Mouse (Mus musculus): ENCODE measurements at regions not wholly inside any gene's neighbourhood (a gene's known extent, or its start where the extent isn't known, plus 50 kb on each side); places are given as distances from the start of the nearest gene placed in this dataset.
A peak's percentile ranks its signal among the peaks of the same experiment; 100 is the strongest.

DNA sequence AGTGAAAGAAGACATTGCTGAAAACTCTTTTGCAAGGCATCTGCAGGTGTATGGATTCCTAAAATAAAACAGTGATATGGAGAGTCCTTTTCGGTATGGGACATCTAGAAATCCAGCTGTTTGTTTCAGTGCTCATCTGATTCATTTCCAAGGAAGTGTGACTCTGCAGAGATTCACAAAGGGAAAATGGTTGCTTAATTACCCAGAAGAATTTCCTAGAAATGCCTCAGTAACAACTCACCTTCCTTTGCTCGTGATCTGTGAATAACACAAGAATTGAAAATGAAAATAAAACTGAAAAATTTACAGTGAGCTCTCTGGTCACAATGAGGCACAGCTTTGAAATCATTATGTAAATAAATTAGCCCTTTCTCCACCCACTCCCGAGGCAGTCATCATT lies 201.3 kb downstream of the Il15 start:
- 52% methylated on average over 3 of the region's 3 CpGs for WGBS
- no peak overlapping the region for H3K4me3 ChIP-seq (replicated peaks; ENCODE audit: insufficient read depth, low read depth, low read length)
- no peaks in the 10 kb centered on the region for H3K4me1 ChIP-seq (ENCODE audit: control insufficient read depth, insufficient read depth, low read length)
- DNase-seq: no peak
- no peak overlapping the region for H3K27ac ChIP-seq (ENCODE audit: insufficient read depth, low read length)
- TF ChIP-seq CTCF (IDR thresholded peaks at IDR 0.05; ENCODE audit: borderline replicate concordance, insufficient read depth, low read depth, low read length): no peak
- no peak for TF ChIP-seq POLR2A (IDR thresholded peaks at IDR 0.05; ENCODE audit: borderline replicate concordance, insufficient read depth, low read length)
- no peaks in the 10 kb centered on the region for H3K27me3 ChIP-seq (ENCODE audit: control insufficient read depth, insufficient read depth, low read length)

DNA sequence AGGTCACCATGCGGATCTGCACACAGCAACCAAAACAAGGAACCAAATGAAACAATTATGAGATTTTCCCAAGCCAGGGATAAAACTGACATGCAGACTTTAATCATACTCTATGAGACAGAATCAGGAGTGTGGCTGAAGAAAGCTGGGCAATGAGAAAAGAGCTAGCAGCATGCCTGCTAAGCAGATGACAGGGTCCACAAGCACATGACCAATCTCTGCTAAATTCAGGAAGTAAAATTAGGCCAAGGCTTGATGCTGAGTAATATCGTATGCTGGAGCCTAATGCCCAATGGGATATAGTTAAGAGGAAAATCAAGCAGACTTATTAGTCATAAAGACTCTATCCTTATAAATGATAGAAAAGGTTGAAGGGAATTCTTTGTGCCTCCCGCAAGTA lies 202.8 kb downstream of the Il15 start:
- Histone ChIP-seq H3K4me3 (replicated peaks; ENCODE audit: insufficient read depth, low read depth, low read length) (no peak overlapping the region), H3K4me1 (ENCODE audit: control insufficient read depth, insufficient read depth, low read length) (no peaks in the 10 kb centered on the region), H3K27ac (ENCODE audit: insufficient read depth, low read length) (no peak overlapping the region), H3K27me3 (ENCODE audit: control insufficient read depth, insufficient read depth, low read length) (no peaks in the 10 kb centered on the region)
- no peak for TF ChIP-seq CTCF (IDR thresholded peaks at IDR 0.05; ENCODE audit: borderline replicate concordance, insufficient read depth, low read depth, low read length)
- no peak for TF ChIP-seq POLR2A (IDR thresholded peaks at IDR 0.05; ENCODE audit: borderline replicate concordance, insufficient read depth, low read length)
- 91% methylated on average over 3 of the region's 3 CpGs for WGBS
- no peak for DNase-seq

DNA sequence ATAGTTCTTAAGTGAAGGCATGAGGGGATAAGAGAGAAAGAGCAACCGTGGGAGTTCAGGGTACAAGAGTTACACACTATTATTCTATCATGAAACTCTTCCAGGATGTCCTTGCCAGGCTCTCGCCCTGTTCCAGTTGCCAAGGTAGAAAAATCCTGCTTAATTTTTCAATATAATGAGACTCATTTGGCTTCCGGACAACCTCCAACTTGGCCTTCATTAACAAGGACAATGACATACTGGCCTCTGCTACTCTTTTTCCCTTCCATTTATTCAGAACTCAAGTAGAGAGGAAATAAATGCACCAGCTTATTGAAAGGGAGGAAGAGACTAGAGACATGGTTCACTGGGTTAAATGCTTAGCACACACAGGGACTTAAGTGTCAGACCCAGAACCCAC lies 206.5 kb downstream of the Il15 start:
- Histone ChIP-seq H3K27ac (ENCODE audit: insufficient read depth, low read length) (no peak overlapping the region), H3K4me1 (ENCODE audit: control insufficient read depth, insufficient read depth, low read length) (no peaks in the 10 kb centered on the region), H3K4me3 (replicated peaks; ENCODE audit: insufficient read depth, low read depth, low read length) (no peak overlapping the region), H3K27me3 (ENCODE audit: control insufficient read depth, insufficient read depth, low read length) (no peaks in the 10 kb centered on the region)
- TF ChIP-seq POLR2A (IDR thresholded peaks at IDR 0.05; ENCODE audit: borderline replicate concordance, insufficient read depth, low read length): no peak
- TF ChIP-seq CTCF (IDR thresholded peaks at IDR 0.05; ENCODE audit: borderline replicate concordance, insufficient read depth, low read depth, low read length): no peak
- DNase-seq: peak in 1 of 2 experiments; percentile 12
- 39% methylated on average over 3 of the region's 3 CpGs for WGBS

GRCm38 (mm10) chr8:82195112-82195511 lies 207.9 kb downstream of the Il15 start:
- no peak for DNase-seq
- H3K27me3 ChIP-seq (ENCODE audit: control insufficient read depth, insufficient read depth, low read length): no peaks in the 10 kb centered on the region
- H3K4me3 ChIP-seq (replicated peaks; ENCODE audit: insufficient read depth, low read depth, low read length): no peak overlapping the region
- 74% methylated on average over 5 of the region's 5 CpGs for WGBS
- no peaks in the 10 kb centered on the region for H3K4me1 ChIP-seq (ENCODE audit: control insufficient read depth, insufficient read depth, low read length)
- TF ChIP-seq POLR2A (IDR thresholded peaks at IDR 0.05; ENCODE audit: borderline replicate concordance, insufficient read depth, low read length): no peak
- TF ChIP-seq CTCF (IDR thresholded peaks at IDR 0.05; ENCODE audit: borderline replicate concordance, insufficient read depth, low read depth, low read length): no peak
- no peak overlapping the region for H3K27ac ChIP-seq (ENCODE audit: insufficient read depth, low read length)

- no peak overlapping the region for H3K4me3 ChIP-seq (replicated peaks; ENCODE audit: insufficient read depth, low read depth, low read length)
- no peak overlapping the region for H3K27ac ChIP-seq (ENCODE audit: insufficient read depth, low read length)
- H3K4me1 ChIP-seq (ENCODE audit: control insufficient read depth, insufficient read depth, low read length): no peaks in the 10 kb centered on the region
- 96% methylated on average over 2 of the region's 2 CpGs for WGBS
- no peak for DNase-seq
- H3K27me3 ChIP-seq (ENCODE audit: control insufficient read depth, insufficient read depth, low read length): no peaks in the 10 kb centered on the region
- TF ChIP-seq POLR2A (IDR thresholded peaks at IDR 0.05; ENCODE audit: borderline replicate concordance, insufficient read depth, low read length): no peak
- no peak for TF ChIP-seq CTCF (IDR thresholded peaks at IDR 0.05; ENCODE audit: borderline replicate concordance, insufficient read depth, low read depth, low read length)
Observed at GRCm38 (mm10) chr8:82191011-82191410, 212.0 kb downstream of the Il15 start.

DNA sequence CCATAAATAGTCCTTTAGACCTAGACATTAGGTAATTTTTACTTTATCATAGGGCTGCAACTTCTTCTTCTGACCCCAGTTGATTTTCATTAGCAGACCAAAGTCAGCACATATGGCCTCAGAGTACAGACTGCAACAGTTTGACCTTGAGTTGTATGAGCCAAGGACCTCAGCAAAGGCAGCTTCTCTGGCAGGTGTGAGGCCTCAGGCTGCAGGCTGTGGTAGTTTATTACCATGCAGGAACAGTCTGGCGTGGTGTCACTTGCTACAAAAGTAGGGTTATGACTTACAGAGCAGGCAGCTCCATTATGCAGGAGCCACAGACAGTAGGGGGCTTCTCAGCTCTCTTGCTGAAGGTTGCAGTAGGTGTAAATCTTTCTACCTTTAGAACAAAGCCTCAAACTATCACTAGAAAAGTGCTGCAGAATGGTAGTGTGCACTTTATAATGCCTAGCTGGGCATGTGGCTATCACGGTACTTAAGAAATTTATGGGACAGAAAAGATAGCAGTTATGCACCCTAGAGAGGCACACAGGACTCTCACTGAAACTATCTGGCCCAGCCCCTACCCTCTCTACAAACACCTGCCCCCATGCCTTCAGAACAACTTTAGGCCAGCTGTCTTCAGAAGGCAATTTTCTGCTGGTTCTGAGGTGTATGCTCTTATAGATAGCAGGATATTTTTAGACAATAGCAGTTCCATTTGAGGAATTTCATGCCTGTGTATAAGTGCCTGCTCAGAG lies 215.7 kb downstream of the Il15 start:
- DNase-seq: peak in 1 of 2 experiments; percentile 8
- WGBS: 68% methylated on average over 2 of the region's 2 CpGs

DNA sequence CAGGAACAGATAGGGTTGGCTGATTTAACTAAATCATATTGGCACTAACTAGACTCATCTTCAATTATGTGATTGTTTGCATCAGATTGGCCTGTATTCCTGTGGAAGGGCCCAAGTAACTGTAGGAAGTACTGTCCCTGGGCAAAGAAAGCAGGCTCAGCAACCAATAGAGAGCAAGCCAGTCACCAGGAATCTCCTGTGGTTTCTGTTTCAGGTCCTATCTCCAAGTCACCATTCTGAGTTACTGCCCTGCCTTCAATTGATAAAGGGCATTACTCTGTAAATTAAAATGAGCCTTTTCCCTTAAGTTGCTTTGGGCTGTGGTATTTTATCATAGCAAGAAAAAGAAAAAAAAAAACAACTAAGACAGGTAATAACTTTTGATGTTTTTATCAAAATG lies 219.0 kb downstream of the Il15 start:
- DNase-seq: no peak
- Histone ChIP-seq H3K27ac (ENCODE audit: insufficient read depth, low read length) (no peak overlapping the region), H3K27me3 (ENCODE audit: control insufficient read depth, insufficient read depth, low read length) (no peaks in the 10 kb centered on the region), H3K4me1 (ENCODE audit: control insufficient read depth, insufficient read depth, low read length) (no peaks in the 10 kb centered on the region), H3K4me3 (replicated peaks; ENCODE audit: insufficient read depth, low read depth, low read length) (no peak overlapping the region)
- TF ChIP-seq CTCF (IDR thresholded peaks at IDR 0.05; ENCODE audit: borderline replicate concordance, insufficient read depth, low read depth, low read length): no peak
- TF ChIP-seq POLR2A (IDR thresholded peaks at IDR 0.05; ENCODE audit: borderline replicate concordance, insufficient read depth, low read length): no peak

More for the DNA sequence above, 215.7 kb downstream of the Il15 start:
- H3K4me3 ChIP-seq (replicated peaks; ENCODE audit: insufficient read depth, low read depth, low read length): no peak overlapping the region
- no peak overlapping the region for H3K27ac ChIP-seq (ENCODE audit: insufficient read depth, low read length)
- no peak for TF ChIP-seq POLR2A (IDR thresholded peaks at IDR 0.05; ENCODE audit: borderline replicate concordance, insufficient read depth, low read length)
- TF ChIP-seq CTCF (IDR thresholded peaks at IDR 0.05; ENCODE audit: borderline replicate concordance, insufficient read depth, low read depth, low read length): no peak
- no peaks in the 10 kb centered on the region for H3K4me1 ChIP-seq (ENCODE audit: control insufficient read depth, insufficient read depth, low read length)
- H3K27me3 ChIP-seq (ENCODE audit: control insufficient read depth, insufficient read depth, low read length): no peaks in the 10 kb centered on the region

Data from cerebellum, adult 2 months (tissue).